Mouse (Mus musculus) MEL (cell line): ENCODE results near the gene Gm10563.

Source experiments
- CTCF ChIP-seq, 3 experiments: IDR thresholded peaks in 2 of 3; conservative IDR thresholded peaks in 1 of 3; 2 replicates each; pipeline ENCODE4 v1.5.1; 2011 to 2012; ENCODE audit warnings: low read length in 3 of 3, low read depth in 2 of 3, mild to moderate bottlenecking in 2 of 3, improper control_type of control experiment in 1 of 3, inconsistent platforms in 1 of 3, mixed read lengths in 1 of 3, moderate library complexity in 1 of 3; ENCODE audit not compliant: control insufficient read depth in 1 of 3, insufficient read depth in 1 of 3, poor library complexity in 1 of 3, severe bottlenecking in 1 of 3
- EP300 ChIP-seq, 2 experiments: IDR thresholded peaks; 2 replicates each; pipeline ENCODE4 v1.6.1; 2011; ENCODE audit warnings: improper control_type of control experiment in 2 of 2, low read length in 2 of 2, low read depth in 1 of 2, mild to moderate bottlenecking in 1 of 2
- NRF1 ChIP-seq: IDR thresholded peaks from 2 replicates; pipeline ENCODE4 v1.6.1; 2014; ENCODE audit warnings: low read depth, mild to moderate bottlenecking, inconsistent platforms, low read length, improper control_type of control experiment, moderate library complexity; ENCODE audit not compliant: poor library complexity, insufficient read depth, severe bottlenecking

DNA sequence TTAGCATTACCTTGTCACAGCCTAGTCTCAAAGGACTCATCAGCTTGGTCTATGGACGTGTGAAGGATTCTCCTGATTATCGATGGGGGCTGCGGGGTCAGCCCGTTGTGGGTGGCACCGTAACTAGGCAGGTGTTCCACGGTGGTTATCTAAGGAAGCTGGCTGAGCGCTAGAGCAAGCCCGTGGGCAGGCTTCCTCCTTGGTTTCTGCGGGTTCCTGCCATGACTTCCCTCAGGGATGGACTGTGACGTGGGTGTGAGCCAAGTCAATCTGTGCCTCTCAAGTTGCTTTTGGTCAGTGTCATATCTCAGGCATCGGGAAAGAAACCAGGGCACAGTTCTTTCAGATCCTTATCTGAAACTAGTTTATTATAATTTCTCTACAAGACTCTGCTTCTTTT is 70.3 kb downstream of the Gm10563 start:
- TF ChIP-seq NRF1: no peak
- no peak for TF ChIP-seq EP300 (IDR thresholded peaks at IDR 0.05; ENCODE audit: low read depth in 1 of 2, low read length in 2 of 2)
- TF ChIP-seq CTCF (IDR thresholded peaks at IDR 0.05 in 2 of 3, conservative IDR thresholded peaks at IDR 0.05 in 1 of 3; ENCODE audit: control insufficient read depth in 1 of 3, insufficient read depth in 1 of 3, low read depth in 2 of 3, low read length in 3 of 3, poor library complexity in 1 of 3, severe bottlenecking in 1 of 3): no peak
